Mouse (Mus musculus): Measurements from ENCODE around the gene Adamts7. TPM values are rescaled to one million over a fixed set of nuclear protein-coding genes. Genes with fewer than 3 reads are reported as not detected.

Adamts7 gene
- polyA plus RNA-seq, 1 experiment from 2014 or later, result 30.4 TPM

DNA sequence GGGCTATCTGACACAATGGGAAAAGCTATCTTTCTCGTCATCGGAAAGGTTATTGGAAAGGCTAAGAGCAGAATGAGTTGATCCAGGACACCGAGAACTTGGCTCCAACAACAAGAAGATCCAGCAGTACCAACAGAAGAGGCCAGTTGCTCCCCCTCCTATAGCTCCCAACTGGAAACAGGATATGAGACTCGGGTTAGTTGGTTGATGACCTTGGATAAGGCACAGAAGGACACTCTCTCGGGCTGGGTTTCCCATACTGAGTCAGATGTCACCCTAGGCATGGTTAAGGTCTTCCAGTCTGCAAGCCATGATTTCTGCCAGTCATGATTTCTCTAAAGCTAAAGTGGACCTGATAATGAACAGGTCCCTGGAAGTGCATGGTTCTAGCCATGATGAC lies 71.9 kb downstream of the Adamts7 start:
- no peak for ATAC-seq (ENCODE audit: insufficient read depth)
- Histone ChIP-seq H3K27me3 (ENCODE audit: insufficient read depth, low read length) (no peaks in the 10 kb centered on the region), H3K9ac (no peak overlapping the region), H3K9me3 (ENCODE audit: low read depth, low read length) (no peaks in the 10 kb centered on the region), H3K4me2 (no peak overlapping the region), H3K4me3 (ENCODE audit: low read depth, low read length) (no peak overlapping the region), H3K27ac (ENCODE audit: low read depth) (no peak overlapping the region), H3K36me3 (ENCODE audit: insufficient read depth) (peaks cover 8% of the 10 kb centered on the region), H3K4me1 (ENCODE audit: insufficient read depth) (0 out of 2 replicates have a peak, but pooled peaks cover 5% of the 10 kb centered on the region)
- no peak for DNase-seq
- TF ChIP-seq CTCF (IDR thresholded peaks at IDR 0.05; ENCODE audit: low read depth), result no peak
- whole genome bisulfite sequencing, result 88% methylated on average over 5 of the region's 5 CpGs

DNA sequence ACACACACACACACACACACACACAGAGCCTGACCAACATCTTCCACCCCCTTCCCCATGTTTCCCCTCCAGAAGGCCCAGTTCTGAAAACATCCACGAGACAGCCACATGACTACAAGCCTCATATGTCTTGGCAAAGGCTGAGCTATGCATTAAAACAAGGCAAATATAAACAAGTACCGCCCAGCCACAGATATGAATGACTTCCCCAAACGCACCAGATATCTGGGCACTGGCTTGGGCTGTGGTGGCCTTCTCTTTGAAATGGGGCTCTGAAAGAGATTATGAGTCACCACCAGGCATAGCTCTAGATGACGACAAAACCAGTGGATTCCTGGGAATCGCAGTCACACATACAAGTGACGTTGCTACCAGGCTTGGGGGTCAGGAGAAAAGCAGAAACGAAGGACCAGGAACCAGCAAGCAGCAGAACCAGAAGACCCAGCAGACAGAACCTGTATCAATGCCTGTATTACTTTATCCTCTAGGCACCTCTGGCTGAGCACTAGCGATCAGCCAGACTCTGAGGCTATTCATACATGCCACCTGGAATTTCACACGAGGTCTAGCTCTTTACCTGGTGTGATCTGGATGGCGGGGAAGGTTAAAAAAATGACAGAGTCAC lies 72.5 kb downstream of the Adamts7 start:
- DNase-seq, result peak; percentile 57
- ATAC-seq (ENCODE audit: insufficient read depth), result peak; percentile 56; the same call in 1 of the 2 replicates
- 55% methylated on average over 10 of the region's 10 CpGs for WGBS
- Histone ChIP-seq H3K36me3 (ENCODE audit: insufficient read depth) (peaks cover 13% of the 10 kb centered on the region), H3K9me3 (ENCODE audit: low read depth, low read length) (no peaks in the 10 kb centered on the region), H3K4me3 (ENCODE audit: low read depth, low read length) (no peak overlapping the region), H3K9ac (no peak overlapping the region), H3K4me2 (no peak overlapping the region), H3K4me1 (ENCODE audit: insufficient read depth) (0 out of 2 replicates have a peak, but pooled peaks cover 5% of the 10 kb centered on the region), H3K27me3 (ENCODE audit: insufficient read depth, low read length) (no peaks in the 10 kb centered on the region), H3K27ac (ENCODE audit: low read depth) (peak overlapping the region; percentile 12; the same call in 1 of the 2 replicates)
- TF ChIP-seq CTCF (IDR thresholded peaks at IDR 0.05; ENCODE audit: low read depth), result no peak

GRCm38 (mm10) chr9:90236817-90237216 lies 73.9 kb downstream of the Adamts7 start:
- Histone ChIP-seq H3K4me1 (ENCODE audit: insufficient read depth) (0 out of 2 replicates have a peak, but pooled peaks cover 5% of the 10 kb centered on the region), H3K27me3 (ENCODE audit: insufficient read depth, low read length) (no peaks in the 10 kb centered on the region), H3K27ac (ENCODE audit: low read depth) (no peak overlapping the region)

GRCm38 (mm10) chr9:90237232-90238062 lies 74.6 kb downstream of the Adamts7 start:
- Histone ChIP-seq H3K4me3 (ENCODE audit: low read depth, low read length) (no peak overlapping the region), H3K27me3 (ENCODE audit: insufficient read depth, low read length) (no peaks in the 10 kb centered on the region), H3K36me3 (ENCODE audit: insufficient read depth) (peaks cover 21% of the 10 kb centered on the region), H3K9me3 (ENCODE audit: low read depth, low read length) (no peaks in the 10 kb centered on the region), H3K4me2 (no peak overlapping the region), H3K4me1 (ENCODE audit: insufficient read depth) (0 out of 2 replicates have a peak, but pooled peaks cover 5% of the 10 kb centered on the region), H3K9ac (no peak overlapping the region), H3K27ac (ENCODE audit: low read depth) (peak overlapping the region; percentile 46)
- 60% methylated on average over 9 of the region's 9 CpGs for WGBS
- TF ChIP-seq CTCF (IDR thresholded peaks at IDR 0.05; ENCODE audit: low read depth), result no peak
- peak; percentile 27 for DNase-seq
- ATAC-seq (ENCODE audit: insufficient read depth), result peak; percentile 50

More at GRCm38 (mm10) chr9:90236817-90237216, 73.9 kb downstream of the Adamts7 start:
- no peak overlapping the region for H3K4me2 ChIP-seq
- TF ChIP-seq CTCF (IDR thresholded peaks at IDR 0.05; ENCODE audit: low read depth), result no peak
- 79% methylated on average over 5 of the region's 5 CpGs for WGBS
- ATAC-seq (ENCODE audit: insufficient read depth), result 0 out of 2 replicates have a peak, but pooled peaks have one; percentile 25
- H3K9me3 ChIP-seq (ENCODE audit: low read depth, low read length), result no peaks in the 10 kb centered on the region
- H3K4me3 ChIP-seq (ENCODE audit: low read depth, low read length), result no peak overlapping the region
- peak; percentile 11 for DNase-seq
- peaks cover 21% of the 10 kb centered on the region for H3K36me3 ChIP-seq (ENCODE audit: insufficient read depth)
- H3K9ac ChIP-seq, result no peak overlapping the region

GRCm38 (mm10) chr9:90240560-90240959 lies 77.7 kb downstream of the Adamts7 start:
- H3K27ac ChIP-seq (ENCODE audit: low read depth), result no peak overlapping the region
- no peak for DNase-seq
- no peaks in the 10 kb centered on the region for H3K27me3 ChIP-seq (ENCODE audit: insufficient read depth, low read length)
- no peak overlapping the region for H3K4me3 ChIP-seq (ENCODE audit: low read depth, low read length)
- H3K36me3 ChIP-seq (ENCODE audit: insufficient read depth), result peaks cover 25% of the 10 kb centered on the region
- no peak for TF ChIP-seq CTCF (IDR thresholded peaks at IDR 0.05; ENCODE audit: low read depth)
- 80% methylated on average over 4 of the region's 4 CpGs for WGBS
- no peak overlapping the region for H3K4me2 ChIP-seq
- no peak overlapping the region for H3K9ac ChIP-seq
- ATAC-seq (ENCODE audit: insufficient read depth), result no peak
- 0 out of 2 replicates have a peak, but pooled peaks cover 5% of the 10 kb centered on the region for H3K4me1 ChIP-seq (ENCODE audit: insufficient read depth)
- no peaks in the 10 kb centered on the region for H3K9me3 ChIP-seq (ENCODE audit: low read depth, low read length)

- no peak overlapping the region for H3K9ac ChIP-seq
- H3K4me1 ChIP-seq (ENCODE audit: insufficient read depth), result 0 out of 2 replicates have a peak, but pooled peaks cover 3% of the 10 kb centered on the region
- peaks cover 29% of the 10 kb centered on the region for H3K36me3 ChIP-seq (ENCODE audit: insufficient read depth)
- no peaks in the 10 kb centered on the region for H3K27me3 ChIP-seq (ENCODE audit: insufficient read depth, low read length)
- H3K27ac ChIP-seq (ENCODE audit: low read depth), result no peak overlapping the region
- H3K9me3 ChIP-seq (ENCODE audit: low read depth, low read length), result no peaks in the 10 kb centered on the region
- no peak for TF ChIP-seq CTCF (IDR thresholded peaks at IDR 0.05; ENCODE audit: low read depth)
- WGBS, result 79% methylated on average over 6 of the region's 6 CpGs
- DNase-seq (no peak), ATAC-seq (ENCODE audit: insufficient read depth) (no peak)
- no peak overlapping the region for H3K4me3 ChIP-seq (ENCODE audit: low read depth, low read length)
- H3K4me2 ChIP-seq, result no peak overlapping the region
These were observed 78.2 kb downstream of the Adamts7 start for GRCm38 (mm10) chr9:90241041-90241440.

GRCm38 (mm10) chr9:90241618-90242017 lies 78.7 kb downstream of the Adamts7 start:
- ATAC-seq (ENCODE audit: insufficient read depth) (no peak), DNase-seq (peak; percentile 24)
- no peak overlapping the region for H3K4me2 ChIP-seq
- no peak overlapping the region for H3K27ac ChIP-seq (ENCODE audit: low read depth)
- peak; percentile 51 for TF ChIP-seq CTCF (IDR thresholded peaks at IDR 0.05; ENCODE audit: low read depth)
- H3K27me3 ChIP-seq (ENCODE audit: insufficient read depth, low read length), result no peaks in the 10 kb centered on the region
- no peak overlapping the region for H3K9ac ChIP-seq
- H3K4me1 ChIP-seq (ENCODE audit: insufficient read depth), result 0 out of 2 replicates have a peak, but pooled peaks cover 3% of the 10 kb centered on the region
- H3K36me3 ChIP-seq (ENCODE audit: insufficient read depth), result peaks cover 35% of the 10 kb centered on the region
- no peak overlapping the region for H3K4me3 ChIP-seq (ENCODE audit: low read depth, low read length)
- 66% methylated on average over 7 of the region's 7 CpGs for WGBS
- H3K9me3 ChIP-seq (ENCODE audit: low read depth, low read length), result no peaks in the 10 kb centered on the region

All from lung, embryonic 14.5 days (tissue).